Mouse (Mus musculus) C2C12 (cell line): ENCODE measurements at regions not wholly inside any gene's neighbourhood (a gene's known extent, or its start where the extent isn't known, plus 50 kb on each side); places are given as distances from the start of the nearest gene placed in this dataset.

Experiments used
- CEBPB ChIP-seq: IDR thresholded peaks from one replicate; pipeline ENCODE4 v1.6.1; 2011; ENCODE audit warnings: low read depth, mild to moderate bottlenecking, control low read depth, moderate library complexity
- CTCF ChIP-seq: IDR thresholded peaks from one replicate; pipeline ENCODE4 v1.5.1; 2011; ENCODE audit not compliant: control insufficient read depth, insufficient read depth, insufficient read length
- MAX ChIP-seq: IDR thresholded peaks from one replicate; pipeline ENCODE4 v1.6.1; 2011; ENCODE audit warnings: mild to moderate bottlenecking, control low read depth
- MYOG ChIP-seq: IDR thresholded peaks from one replicate; pipeline ENCODE4 v1.6.1; 2011; ENCODE audit not compliant: control insufficient read depth, insufficient read length; ENCODE audit errors: extremely low read depth
- USF1 ChIP-seq: IDR thresholded peaks from one replicate; pipeline ENCODE4 v1.6.1; 2011; ENCODE audit warnings: low read depth, mild to moderate bottlenecking, control low read depth, moderate library complexity

GRCm38 (mm10) chr12:112412351-112412697, 76.9 kb upstream of the A530016L24Rik start:
- TF ChIP-seq CTCF = no peak
- no peak for TF ChIP-seq MAX
- TF ChIP-seq USF1 = no peak
- TF ChIP-seq CEBPB = no peak
- no peak for TF ChIP-seq MYOG
